Mouse (Mus musculus): ENCODE measurements at regions not wholly inside any gene's neighbourhood (a gene's known extent, or its start where the extent isn't known, plus 50 kb on each side); places are given as distances from the start of the nearest gene placed in this dataset.

GRCm38 (mm10) chr12:25294179-25295025, 197.5 kb upstream of the Id2 start:
- intact Hi-C loops (cut with DNase I), result no loop called here
- DNase-seq (ENCODE audit: low spot score), result no peak

GRCm38 (mm10) chr12:25293470-25294178, 196.7 kb upstream of the Id2 start:
- intact Hi-C loops (cut with DNase I), result no loop called here
- no peak for DNase-seq (ENCODE audit: low spot score)

GRCm38 (mm10) chr12:25289381-25289780, 192.4 kb upstream of the Id2 start:
- no peak for DNase-seq (ENCODE audit: low spot score)
- intact Hi-C loops (cut with DNase I), result no loop called here

- intact Hi-C loops (cut with DNase I), result no loop called here
- no peak for DNase-seq (ENCODE audit: low spot score)
Observed at GRCm38 (mm10) chr12:25283808-25284207, 186.9 kb upstream of the Id2 start.

- intact Hi-C loops (cut with DNase I), result no loop called here
- DNase-seq (ENCODE audit: low spot score), result no peak
Observed at GRCm38 (mm10) chr12:25281438-25281837, 184.5 kb upstream of the Id2 start.

GRCm38 (mm10) chr12:25273631-25274305, 176.8 kb upstream of the Id2 start:
- no peak for DNase-seq (ENCODE audit: low spot score)
- intact Hi-C loops (cut with DNase I), result no loop called here

GRCm38 (mm10) chr12:25272752-25273125, 175.8 kb upstream of the Id2 start:
- intact Hi-C loops (cut with DNase I), result no loop called here
- no peak for DNase-seq (ENCODE audit: low spot score)

- intact Hi-C loops (cut with DNase I), result no loop called here
- no peak for DNase-seq (ENCODE audit: low spot score)
Observed at GRCm38 (mm10) chr12:25272114-25272751, 175.3 kb upstream of the Id2 start.

- intact Hi-C loops (cut with DNase I), result no loop called here
- DNase-seq (ENCODE audit: low spot score), result no peak
Observed at GRCm38 (mm10) chr12:25269878-25270277, 172.9 kb upstream of the Id2 start.

GRCm38 (mm10) chr12:25268871-25269850, 172.2 kb upstream of the Id2 start:
- no peak for DNase-seq (ENCODE audit: low spot score)
- intact Hi-C loops (cut with DNase I), result no loop called here

- intact Hi-C loops (cut with DNase I), result no loop called here
- DNase-seq (ENCODE audit: low spot score), result no peak
Observed at GRCm38 (mm10) chr12:25268323-25268722, 171.4 kb upstream of the Id2 start.

GRCm38 (mm10) chr12:25267572-25268115, 170.7 kb upstream of the Id2 start:
- DNase-seq (ENCODE audit: low spot score), result no peak
- intact Hi-C loops (cut with DNase I), result no loop called here

- intact Hi-C loops (cut with DNase I), result no loop called here
- no peak for DNase-seq (ENCODE audit: low spot score)
Observed at GRCm38 (mm10) chr12:25266701-25267571, 170.0 kb upstream of the Id2 start.

- DNase-seq (ENCODE audit: low spot score), result no peak
- intact Hi-C loops (cut with DNase I), result no loop called here
Observed at GRCm38 (mm10) chr12:25265560-25266525, 168.9 kb upstream of the Id2 start.

GRCm38 (mm10) chr12:25265066-25265465, 168.1 kb upstream of the Id2 start:
- intact Hi-C loops (cut with DNase I), result no loop called here
- no peak for DNase-seq (ENCODE audit: low spot score)

- intact Hi-C loops (cut with DNase I), result no loop called here
- DNase-seq (ENCODE audit: low spot score), result no peak
Observed at GRCm38 (mm10) chr12:25264408-25264807, 167.5 kb upstream of the Id2 start.

GRCm38 (mm10) chr12:25262461-25262860, 165.5 kb upstream of the Id2 start:
- intact Hi-C loops (cut with DNase I), result no loop called here
- DNase-seq (ENCODE audit: low spot score), result no peak
